Mouse (Mus musculus) myocyte (in vitro differentiated cells): ENCODE results near the gene Vmn1r1. TPM values are rescaled to one million over a fixed set of nuclear protein-coding genes. Genes with fewer than 3 reads are reported as not detected.

Experiments used
- H3K27me3 ChIP-seq: one replicate; pipeline ENCODE4 v1.6.1; 2011; ENCODE audit not compliant: control insufficient read depth, insufficient read depth, insufficient read length
- H3K36me3 ChIP-seq: one replicate; pipeline ENCODE4 v1.6.1; 2011; ENCODE audit not compliant: control insufficient read depth, insufficient read depth
- H3K4me2 ChIP-seq: one replicate; pipeline ENCODE4 v1.6.1; 2011; ENCODE audit warnings: low read depth, control low read depth
- H3K4me3 ChIP-seq: one replicate; pipeline ENCODE4 v1.5.1; 2011; ENCODE audit warnings: mild to moderate bottlenecking, control low read depth, moderate library complexity
- H3K79me2 ChIP-seq: one replicate; pipeline ENCODE4 v1.6.1; 2011; ENCODE audit not compliant: control insufficient read depth, insufficient read depth
- H3ac ChIP-seq: one replicate; pipeline ENCODE4 v1.6.1; 2011; ENCODE audit not compliant: control insufficient read depth, insufficient read length
- CEBPB ChIP-seq: IDR thresholded peaks from 2 replicates; pipeline ENCODE4 v1.6.1; 2011; ENCODE audit warnings: mild to moderate bottlenecking, moderate library complexity; ENCODE audit not compliant: poor library complexity, insufficient read depth, severe bottlenecking
- E2F4 ChIP-seq: IDR thresholded peaks from one replicate; pipeline ENCODE4 v1.6.1; 2011; ENCODE audit warnings: mild to moderate bottlenecking, control low read depth, moderate library complexity; ENCODE audit not compliant: insufficient read depth
- MAX ChIP-seq: IDR thresholded peaks from one replicate; pipeline ENCODE4 v1.6.1; 2011; ENCODE audit warnings: low read depth, mild to moderate bottlenecking, control low read depth
- MYOD1 ChIP-seq, 3 experiments: IDR thresholded peaks; one replicate each; pipeline ENCODE4 v1.6.1; 2011; ENCODE audit warnings: control low read depth in 2 of 3, low read depth in 2 of 3, mild to moderate bottlenecking in 2 of 3, moderate library complexity in 1 of 3; ENCODE audit not compliant: insufficient read length in 2 of 3, control insufficient read depth in 1 of 3
- MYOG ChIP-seq, 3 experiments: IDR thresholded peaks; one replicate each; pipeline ENCODE4 v1.6.1; 2011; ENCODE audit warnings: control low read depth in 2 of 3, low read depth in 2 of 3, mild to moderate bottlenecking in 2 of 3; ENCODE audit not compliant: insufficient read length in 2 of 3, control insufficient read depth in 1 of 3, insufficient read depth in 1 of 3
- POLR2A ChIP-seq: IDR thresholded peaks from one replicate; pipeline ENCODE4 v1.6.1; 2011; ENCODE audit warnings: low read depth, mild to moderate bottlenecking, control low read depth, moderate library complexity; ENCODE audit not compliant: insufficient read length
- POLR2AphosphoS2 ChIP-seq: IDR thresholded peaks from one replicate; pipeline ENCODE4 v1.6.1; 2011; ENCODE audit warnings: low read depth, control low read depth; ENCODE audit not compliant: insufficient read length
- REST ChIP-seq: IDR thresholded peaks from one replicate; pipeline ENCODE4 v1.6.1; 2011; ENCODE audit warnings: mild to moderate bottlenecking, control low read depth, moderate library complexity; ENCODE audit not compliant: insufficient read depth, insufficient read length
- SRF ChIP-seq: IDR thresholded peaks from one replicate; pipeline ENCODE4 v1.6.1; 2011; ENCODE audit warnings: low read depth; ENCODE audit not compliant: control insufficient read depth, insufficient read length
- TCF12 ChIP-seq: IDR thresholded peaks from one replicate; pipeline ENCODE4 v1.6.1; 2011; ENCODE audit warnings: mild to moderate bottlenecking, control low read depth; ENCODE audit not compliant: poor library complexity, insufficient read depth, severe bottlenecking
- TCF3 ChIP-seq: IDR thresholded peaks from one replicate; pipeline ENCODE4 v1.6.1; 2011; ENCODE audit warnings: low read depth, control low read depth; ENCODE audit not compliant: insufficient read length
- USF1 ChIP-seq: IDR thresholded peaks from one replicate; pipeline ENCODE4 v1.6.1; 2011; ENCODE audit warnings: low read depth, mild to moderate bottlenecking, control low read depth, moderate library complexity
- polyA plus RNA-seq: library from polyadenylated mRNA; unstranded; fragments of >200 nt; fragmentation: generic; extraction: Trizol; gene quantifications from one replicate; pipeline ENCODE4 v1.2.1, GENCODE M21; 2012; ENCODE audit warnings: missing spikeins

Gene Vmn1r1
- polyA plus RNA-seq, 1 experiment = not detected

DNA sequence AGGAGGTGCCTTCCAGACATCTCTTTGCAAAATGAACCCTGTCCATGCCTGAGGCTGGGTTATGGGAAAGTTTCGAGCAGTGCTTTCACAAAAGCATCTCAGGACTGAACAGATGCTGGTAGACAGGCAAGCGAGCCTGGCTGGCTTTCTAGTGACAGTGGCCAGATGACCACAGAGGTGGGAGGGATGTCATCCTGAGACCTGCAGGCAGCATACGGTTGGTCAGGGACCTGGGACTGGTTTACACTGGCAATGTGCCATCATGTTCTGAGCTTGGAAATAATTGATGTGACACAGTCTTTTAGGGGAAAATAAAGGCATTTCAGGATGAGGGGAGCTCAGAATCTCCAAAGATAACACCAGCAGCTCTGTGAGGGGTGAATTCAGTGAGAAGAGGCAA is 59.3 kb downstream of the Vmn1r1 start:
- no peak overlapping the region for H3ac ChIP-seq
- H3K4me2 ChIP-seq = no peak overlapping the region
- TF ChIP-seq USF1 = no peak
- no peak for TF ChIP-seq MAX
- TF ChIP-seq MYOD1 (IDR thresholded peaks at IDR 0.05; ENCODE audit: control insufficient read depth in 1 of 3, insufficient read length in 2 of 3, low read depth in 2 of 3) = no peak
- no peak for TF ChIP-seq TCF3
- TF ChIP-seq POLR2AphosphoS2 = no peak
- no peak for TF ChIP-seq REST
- no peak for TF ChIP-seq SRF
- no peak for TF ChIP-seq E2F4
- no peak for TF ChIP-seq TCF12
- no peak for TF ChIP-seq CEBPB
- TF ChIP-seq MYOG (IDR thresholded peaks at IDR 0.05; ENCODE audit: control insufficient read depth in 1 of 3, insufficient read depth in 1 of 3, insufficient read length in 2 of 3, low read depth in 2 of 3) = no peak
- no peak for TF ChIP-seq POLR2A
- no peak overlapping the region for H3K4me3 ChIP-seq
- no peaks in the 10 kb centered on the region for H3K27me3 ChIP-seq
- H3K36me3 ChIP-seq = no peaks in the 10 kb centered on the region
- no peaks in the 10 kb centered on the region for H3K79me2 ChIP-seq

Other genes with a start within 250 kb of the Vmn1r1 start
- gene Enah, start 144.5 kb downstream of the Vmn1r1 start, polyA plus RNA-seq = 72.9 TPM
- gene Srp9, start 39.7 kb downstream of the Vmn1r1 start, polyA plus RNA-seq = 75.1 TPM
- gene Degs1, start 118.3 kb upstream of the Vmn1r1 start, polyA plus RNA-seq = 110 TPM
- gene Fbxo28, start 177.1 kb upstream of the Vmn1r1 start, polyA plus RNA-seq = 16.9 TPM
- gene Trp53bp2, start 244.7 kb upstream of the Vmn1r1 start, polyA plus RNA-seq = 6.4 TPM